Mouse (Mus musculus) hindbrain, embryonic 14.5 days (tissue): ENCODE measurements around the gene Zfp330. TPM values are rescaled to one million over a fixed set of nuclear protein-coding genes. Genes with fewer than 3 reads are reported as not detected.

Experiments used
- ATAC-seq: fragments of 200-750 bp; cut with Nextera tagmentation; 2 replicates; pipeline ENCODE4 v1.8.0; 2017; ENCODE audit warnings: moderate number of reproducible peaks, mild to moderate bottlenecking, moderate TSS enrichment, moderate library complexity; ENCODE audit not compliant: low FRiP score
- DNase-seq: peaks from one replicate; pipeline ENCODE4 v3.0.0-alpha.2; 2015; ENCODE audit warnings: low spot score
- H3K27ac ChIP-seq: fragments of 300-500 bp; sonication (generic); 2 replicates; pipeline ENCODE4 v1.5.1; 2014; ENCODE audit warnings: mild to moderate bottlenecking, moderate library complexity
- H3K27me3 ChIP-seq: fragments of 300-500 bp; sonication (generic); 2 replicates; pipeline ENCODE4 v1.6.1; 2014; ENCODE audit warnings: mild to moderate bottlenecking, low read length, mixed read lengths; ENCODE audit not compliant: control insufficient read depth, insufficient read depth
- H3K36me3 ChIP-seq: fragments of 300-500 bp; sonication (generic); replicated peaks from 2 replicates; pipeline ENCODE4 v1.6.1; 2014; ENCODE audit not compliant: control insufficient read depth, insufficient read depth
- H3K4me1 ChIP-seq: fragments of 300-500 bp; sonication (generic); replicated peaks from 2 replicates; pipeline ENCODE4 v1.6.1; 2014; ENCODE audit warnings: antibody characterized with exemption, low read length, mixed read lengths; ENCODE audit not compliant: control insufficient read depth, insufficient read depth
- H3K4me2 ChIP-seq: fragments of 300-500 bp; sonication (generic); replicated peaks from 2 replicates; pipeline ENCODE4 v1.6.1; 2014; ENCODE audit warnings: mild to moderate bottlenecking, moderate library complexity
- H3K4me3 ChIP-seq: fragments of 300-500 bp; sonication (generic); replicated peaks from 2 replicates; pipeline ENCODE4 v1.5.1; 2014; ENCODE audit warnings: mild to moderate bottlenecking, low read length
- H3K9ac ChIP-seq: fragments of 300-500 bp; sonication (generic); 2 replicates; pipeline ENCODE4 v1.6.1; 2014
- H3K9me3 ChIP-seq: fragments of 300-500 bp; sonication (generic); 2 replicates; pipeline ENCODE4 v1.6.1; 2016; ENCODE audit warnings: low read length; ENCODE audit not compliant: control insufficient read depth
- WGBS: fragments of 180-500 bp; shearing (Covaris S2); extraction: QIAGEN DNeasy Blood & Tissue Kit; methylation state at CpG from one replicate; pipeline ENCODE4 v1.1.7; 2014; 5-methylcytosine and 5-hydroxymethylcytosine counted together
- polyA plus RNA-seq: library from polyadenylated mRNA; unstranded; fragments of >200 nt; fragmentation: Nextera tagmentation; extraction: Ambion mirVana; gene quantifications from 2 replicates; pipeline ENCODE4 v1.2.1, GENCODE M21; 2014

Zfp330 gene
- polyA plus RNA-seq: 80.5 and 81.9 TPM in 2 replicates

GRCm38 (mm10) chr8:82774093-82774422 is at the start of gene Zfp330:
TSS of gene Zfp330 (minus strand) at chr8:82774160.
- H3K36me3 ChIP-seq: peaks cover 34% of the 10 kb centered on the region
- no peaks in the 10 kb centered on the region for H3K9me3 ChIP-seq
- peak within 1 kb of the TSS; percentile 82 for H3K27ac ChIP-seq
- peak; percentile 99 for ATAC-seq
- peaks cover 15% of the 10 kb centered on the region for H3K4me1 ChIP-seq
- H3K4me3 ChIP-seq: peak within 1 kb of the TSS; percentile 88
- H3K9ac ChIP-seq: peak within 1 kb of the TSS; percentile 91
- DNase-seq: peak; percentile 93
- under 1% methylated on average over 16 of the region's 16 CpGs for whole genome bisulfite sequencing
- H3K27me3 ChIP-seq: no peaks in the 10 kb centered on the region
- peak within 1 kb of the TSS; percentile 85 for H3K4me2 ChIP-seq

- no peaks in the 10 kb centered on the region for H3K27me3 ChIP-seq
- H3K4me3 ChIP-seq: no peak overlapping the region
- ATAC-seq (no peak), DNase-seq (no peak)
- H3K36me3 ChIP-seq: no peaks in the 10 kb centered on the region
- H3K4me2 ChIP-seq: no peak overlapping the region
- H3K9ac ChIP-seq: no peak overlapping the region
- H3K27ac ChIP-seq: no peak overlapping the region
- H3K4me1 ChIP-seq: peaks cover 12% of the 10 kb centered on the region
- no peaks in the 10 kb centered on the region for H3K9me3 ChIP-seq
- 87% methylated on average over 3 of the region's 3 CpGs for WGBS
Observed at GRCm38 (mm10) chr8:82777945-82778344, 4.0 kb upstream of the Zfp330 start.

- Histone ChIP-seq H3K36me3 (peaks cover 3% of the 10 kb centered on the region; the same call in 1 of the 2 replicates), H3K4me3 (no peak overlapping the region), H3K9me3 (no peaks in the 10 kb centered on the region), H3K4me2 (no peak overlapping the region), H3K4me1 (peaks cover 15% of the 10 kb centered on the region), H3K27me3 (no peaks in the 10 kb centered on the region), H3K9ac (no peak overlapping the region), H3K27ac (no peak overlapping the region)
- DNase-seq: no peak
- no peak for ATAC-seq
- WGBS: 86% methylated on average over 3 of the region's 3 CpGs
Observed at GRCm38 (mm10) chr8:82777406-82777805, 3.4 kb upstream of the Zfp330 start.

GRCm38 (mm10) chr8:82774482-82774881 is 522 bp upstream of the Zfp330 start:
- 52% methylated on average over 6 of the region's 6 CpGs for WGBS
- ATAC-seq (peak; percentile 50; the same call in 1 of the 2 replicates), DNase-seq (no peak)
- Histone ChIP-seq H3K27ac (peak overlapping the region; percentile 82), H3K9ac (peak overlapping the region; percentile 91), H3K27me3 (no peaks in the 10 kb centered on the region), H3K4me2 (peak overlapping the region; percentile 85), H3K9me3 (no peaks in the 10 kb centered on the region), H3K36me3 (peaks cover 31% of the 10 kb centered on the region), H3K4me3 (peak overlapping the region; percentile 88), H3K4me1 (peaks cover 15% of the 10 kb centered on the region)

GRCm38 (mm10) chr8:82773332-82774092 is 448 bp downstream of the Zfp330 start:
- Histone ChIP-seq H3K27ac (peak overlapping the region; percentile 65), H3K9ac (peak overlapping the region; percentile 91), H3K36me3 (peaks cover 40% of the 10 kb centered on the region), H3K4me2 (peak overlapping the region; percentile 85), H3K4me3 (peak overlapping the region; percentile 88), H3K27me3 (no peaks in the 10 kb centered on the region), H3K4me1 (peaks cover 15% of the 10 kb centered on the region), H3K9me3 (no peaks in the 10 kb centered on the region)
- ATAC-seq: no peak
- WGBS: 6% methylated on average over 35 of the region's 35 CpGs
- no peak for DNase-seq

- H3K9ac ChIP-seq: no peak overlapping the region
- ATAC-seq: no peak
- WGBS: 96% methylated on average over 3 of the region's 3 CpGs
Observed at GRCm38 (mm10) chr8:82770886-82771285, 3.1 kb downstream of the Zfp330 start.

GRCm38 (mm10) chr8:82759071-82759470 is 14.9 kb downstream of the Zfp330 start:
- ATAC-seq: no peak
- no peak overlapping the region for H3K27ac ChIP-seq
- 39% methylated on average over 2 of the region's 2 CpGs for WGBS
- peaks cover 22% of the 10 kb centered on the region for H3K36me3 ChIP-seq
- H3K9ac ChIP-seq: no peak overlapping the region
- no peak for DNase-seq
- no peak overlapping the region for H3K4me2 ChIP-seq
- H3K9me3 ChIP-seq: no peaks in the 10 kb centered on the region
- no peaks in the 10 kb centered on the region for H3K4me1 ChIP-seq
- no peaks in the 10 kb centered on the region for H3K27me3 ChIP-seq
- no peak overlapping the region for H3K4me3 ChIP-seq

More at GRCm38 (mm10) chr8:82770886-82771285, 3.1 kb downstream of the Zfp330 start:
- Histone ChIP-seq H3K9me3 (no peaks in the 10 kb centered on the region), H3K27me3 (no peaks in the 10 kb centered on the region), H3K4me2 (no peak overlapping the region), H3K4me3 (no peak overlapping the region), H3K36me3 (peaks cover 64% of the 10 kb centered on the region), H3K27ac (no peak overlapping the region), H3K4me1 (peaks cover 15% of the 10 kb centered on the region)
- no peak for DNase-seq

- ATAC-seq: no peak
Observed at GRCm38 (mm10) chr8:82754946-82755345, 19.0 kb downstream of the Zfp330 start.

GRCm38 (mm10) chr8:82746617-82747016 is 27.3 kb downstream of the Zfp330 start:
- no peak for ATAC-seq
- no peaks in the 10 kb centered on the region for H3K36me3 ChIP-seq
- H3K9ac ChIP-seq: no peak overlapping the region
- H3K4me2 ChIP-seq: no peak overlapping the region
- no peaks in the 10 kb centered on the region for H3K9me3 ChIP-seq
- H3K4me1 ChIP-seq: no peaks in the 10 kb centered on the region
- H3K27me3 ChIP-seq: no peaks in the 10 kb centered on the region
- H3K4me3 ChIP-seq: no peak overlapping the region
- DNase-seq: no peak
- no peak overlapping the region for H3K27ac ChIP-seq

More at GRCm38 (mm10) chr8:82754946-82755345, 19.0 kb downstream of the Zfp330 start:
- Histone ChIP-seq H3K27me3 (no peaks in the 10 kb centered on the region), H3K4me3 (no peak overlapping the region), H3K4me2 (no peak overlapping the region), H3K36me3 (no peaks in the 10 kb centered on the region), H3K9ac (no peak overlapping the region), H3K4me1 (no peaks in the 10 kb centered on the region), H3K27ac (no peak overlapping the region), H3K9me3 (no peaks in the 10 kb centered on the region; the same call in 1 of the 2 replicates)
- WGBS: 96% methylated on average over 14 of the region's 14 CpGs
- DNase-seq: no peak
